Mouse (Mus musculus): ENCODE results near the gene Hipk3.

DNA sequence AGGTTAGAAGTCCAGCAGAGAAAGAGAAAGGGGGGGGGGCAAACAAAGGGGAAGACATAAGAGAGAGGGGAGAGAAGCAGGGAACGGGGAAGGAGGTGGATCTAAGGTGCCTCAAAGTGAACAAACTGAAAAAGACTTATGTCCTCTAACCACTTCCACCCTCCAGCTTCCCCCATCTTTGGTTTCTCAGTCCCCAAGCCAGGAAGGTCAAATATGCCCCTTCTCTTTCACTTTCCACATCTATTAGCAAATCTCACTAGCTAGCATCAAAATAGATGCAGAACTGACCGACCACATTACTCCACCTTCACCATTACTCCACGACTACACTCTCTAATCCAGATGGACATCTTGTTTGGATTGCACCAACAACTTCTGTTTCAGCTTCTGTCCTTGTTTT is 43.6 kb downstream of the Hipk3 start:
- TF ChIP-seq CTCF (IDR thresholded peaks at IDR 0.05; ENCODE audit: borderline replicate concordance, insufficient read depth, low read length) = no peak
- TF ChIP-seq POLR2A (IDR thresholded peaks at IDR 0.05; ENCODE audit: low read depth, low read length) = no peak
